Mouse (Mus musculus) liver, embryonic 14.5 days (tissue): Measurements from ENCODE around the gene 4931428F04Rik. TPM values are rescaled to one million over a fixed set of nuclear protein-coding genes. Genes with fewer than 3 reads are reported as not detected.

ENCODE experiments used
- ATAC-seq: fragments of 200-750 bp; cut with Nextera tagmentation; 2 replicates; pipeline ENCODE4 v1.8.0; 2017; ENCODE audit warnings: moderate number of reproducible peaks, mild to moderate bottlenecking, moderate library complexity; ENCODE audit not compliant: insufficient read depth
- DNase-seq, 3 experiments: peaks; one replicate each; pipeline ENCODE4 v3.0.0-alpha.2; 2012 to 2013; ENCODE audit warnings: low read depth in 3 of 3, low spot score in 3 of 3
- H3K27ac ChIP-seq: fragments of 300-500 bp; sonication (generic); 2 replicates; pipeline ENCODE4 v1.5.1; 2014; ENCODE audit warnings: moderate library complexity, mild to moderate bottlenecking, control low read depth, inconsistent platforms
- H3K27me3 ChIP-seq: fragments of 300-500 bp; sonication (generic); 2 replicates; pipeline ENCODE4 v1.6.1; 2014; ENCODE audit warnings: mild to moderate bottlenecking, low read length, moderate library complexity; ENCODE audit not compliant: control insufficient read depth, insufficient read depth
- H3K36me3 ChIP-seq: fragments of 300-500 bp; sonication (generic); replicated peaks from 2 replicates; pipeline ENCODE4 v1.6.1; 2014; ENCODE audit warnings: low read depth; ENCODE audit not compliant: control insufficient read depth, insufficient read depth
- H3K4me1 ChIP-seq, 2 experiments: fragments of 200-500 bp in 1 of 2; fragments of 300-500 bp in 1 of 2; sonication (generic) in 1 of 2; replicated peaks; 2 replicates each; pipeline ENCODE4 v1.6.1; 2012 to 2014; ENCODE audit warnings: antibody characterized with exemption in 1 of 2, inconsistent platforms in 1 of 2, low read length in 1 of 2; ENCODE audit not compliant: control insufficient read depth in 2 of 2, insufficient read depth in 2 of 2
- H3K4me2 ChIP-seq: fragments of 300-500 bp; sonication (generic); 2 replicates; pipeline ENCODE4 v1.6.1; 2014; ENCODE audit warnings: low read depth, mild to moderate bottlenecking, control low read depth, moderate library complexity
- H3K4me3 ChIP-seq, 2 experiments: fragments of 200-500 bp in 1 of 2; fragments of 300-500 bp in 1 of 2; sonication (generic) in 1 of 2; 2 replicates each; pipeline ENCODE4 v1.5.1; 2012 to 2014; ENCODE audit warnings: low read depth in 2 of 2, low read length in 2 of 2, mild to moderate bottlenecking in 2 of 2, control low read depth in 1 of 2, inconsistent platforms in 1 of 2, moderate library complexity in 1 of 2; ENCODE audit not compliant: insufficient read depth in 1 of 2
- H3K9ac ChIP-seq: fragments of 300-500 bp; sonication (generic); replicated peaks from 2 replicates; pipeline ENCODE4 v1.6.1; 2014; ENCODE audit warnings: mild to moderate bottlenecking, control low read depth, moderate library complexity
- H3K9me3 ChIP-seq: fragments of 300-500 bp; sonication (generic); 2 replicates; pipeline ENCODE4 v1.6.1; 2016; ENCODE audit warnings: low read length, mixed read lengths; ENCODE audit not compliant: control insufficient read depth
- CTCF ChIP-seq: IDR thresholded peaks from 2 replicates; pipeline ENCODE4 v1.5.1; 2016; ENCODE audit warnings: antibody characterized with exemption, low read depth, control low read depth
- EP300 ChIP-seq: IDR thresholded peaks from 2 replicates; pipeline ENCODE4 v1.6.1; 2016; ENCODE audit warnings: antibody characterized with exemption, low read depth
- WGBS: fragments of 180-500 bp; shearing (Covaris S2); extraction: QIAGEN DNeasy Blood & Tissue Kit; methylation state at CpG from one replicate; pipeline ENCODE4 v1.1.7; 2014; ENCODE audit not compliant: insufficient replicate concordance; 5-methylcytosine and 5-hydroxymethylcytosine counted together
- polyA plus RNA-seq, 2 experiments: library from polyadenylated mRNA; depleted of rRNA in 1 of 2; stranded (reverse) in 1 of 2; unstranded in 1 of 2; fragments of >200 nt; fragmentation: Nextera tagmentation in 1 of 2; extraction: Ambion mirVana in 1 of 2; gene quantifications; 2 replicates each; pipeline versions ENCODE4 v1.2.1 to v1.2.3; 2012 to 2014

4931428F04Rik gene
- polyA plus RNA-seq, 2 experiments: 0.62 to 1.3 TPM

DNA sequence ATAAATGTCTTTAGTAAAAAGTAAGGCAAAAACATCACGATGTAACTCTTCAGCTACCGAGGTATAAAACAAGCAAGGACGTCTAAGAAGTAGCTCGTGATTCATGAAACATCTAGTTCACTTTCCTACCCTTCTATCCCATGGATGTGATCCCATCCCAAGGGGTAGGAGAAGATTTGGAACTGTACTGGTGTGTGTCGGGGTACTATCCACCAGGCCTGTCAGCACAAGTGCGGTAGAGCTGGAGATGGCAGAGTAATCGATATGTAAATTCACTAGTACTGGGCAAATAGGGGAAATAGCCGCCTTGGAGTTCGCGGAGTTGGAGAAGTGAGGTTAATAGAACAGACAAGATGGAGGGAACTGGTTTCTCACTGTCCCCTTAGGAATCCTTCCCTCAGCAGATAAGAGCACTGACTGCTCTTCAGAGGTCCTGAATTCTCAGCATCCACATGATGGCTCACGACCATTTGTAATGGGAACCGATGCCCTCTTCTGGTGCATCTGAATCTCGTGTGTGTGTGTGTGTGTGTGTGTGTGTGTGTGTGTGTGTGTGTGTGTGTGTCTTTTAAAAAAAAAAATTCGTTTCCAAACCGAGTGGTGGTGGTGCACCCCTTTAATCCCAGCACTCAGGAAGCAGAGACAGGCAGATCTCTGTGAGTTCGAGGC, 26.3 kb downstream of the 4931428F04Rik start:
- Histone ChIP-seq H3K9me3 (no peaks in the 10 kb centered on the region), H3K4me1 (peaks cover 6 to 16% of the 10 kb centered on the region in 2 experiments), H3K4me2 (peak overlapping the region; percentile 98), H3K9ac (no peak overlapping the region), H3K27ac (no peak overlapping the region), H3K36me3 (no peaks in the 10 kb centered on the region), H3K4me3 (peak overlapping the region; percentile 78 to 89; a peak in 3 of 4 replicates), H3K27me3 (peaks cover 43% of the 10 kb centered on the region)
- ATAC-seq (no peak), DNase-seq (no peak)
- WGBS: 43% methylated on average over 16 of the region's 16 CpGs
- no peak for TF ChIP-seq EP300
- TF ChIP-seq CTCF: no peak

DNA sequence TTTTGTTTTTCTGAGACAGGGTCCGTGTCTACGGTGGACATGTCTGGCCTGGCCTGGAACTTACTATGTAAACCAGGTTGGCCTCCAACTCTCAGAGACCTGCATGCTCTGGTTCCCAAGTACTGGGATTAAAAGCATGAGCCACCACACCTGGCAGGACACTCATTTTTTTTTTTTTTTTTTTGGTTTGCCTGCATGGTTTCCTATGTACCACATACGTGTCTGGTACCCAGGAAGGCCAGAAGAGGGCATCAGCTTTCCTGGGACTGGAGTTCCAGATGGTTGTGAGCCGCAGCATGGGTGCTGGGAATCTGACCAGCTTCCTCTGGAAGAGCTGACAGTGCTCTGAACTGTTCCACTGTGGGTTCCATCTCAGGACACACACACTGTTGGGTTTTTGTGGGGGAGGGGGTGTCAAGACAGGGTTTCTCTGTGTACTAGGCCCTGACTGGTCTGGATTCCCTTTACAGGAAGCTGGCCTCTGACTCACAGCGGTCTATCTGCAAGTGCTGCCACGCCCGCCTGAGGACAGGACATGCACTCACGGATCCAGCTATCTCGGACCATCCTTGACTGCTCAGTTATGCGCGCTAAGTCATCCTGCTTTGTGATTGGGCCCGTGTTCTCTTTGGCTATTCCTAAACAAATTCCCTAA, 28.2 kb downstream of the 4931428F04Rik start:
- ATAC-seq (no peak), DNase-seq (no peak)
- Histone ChIP-seq H3K27ac (no peak overlapping the region), H3K27me3 (peaks cover 25% of the 10 kb centered on the region), H3K4me1 (peaks cover 6 to 16% of the 10 kb centered on the region in 2 experiments), H3K9ac (no peak overlapping the region), H3K36me3 (no peaks in the 10 kb centered on the region), H3K4me2 (no peak overlapping the region), H3K9me3 (no peaks in the 10 kb centered on the region), H3K4me3 (no peak overlapping the region)
- 66% methylated on average over 12 of the region's 12 CpGs for WGBS
- TF ChIP-seq EP300 (no peak), CTCF (0 out of 2 replicates have a peak, but pooled peaks have one; percentile 13)

DNA sequence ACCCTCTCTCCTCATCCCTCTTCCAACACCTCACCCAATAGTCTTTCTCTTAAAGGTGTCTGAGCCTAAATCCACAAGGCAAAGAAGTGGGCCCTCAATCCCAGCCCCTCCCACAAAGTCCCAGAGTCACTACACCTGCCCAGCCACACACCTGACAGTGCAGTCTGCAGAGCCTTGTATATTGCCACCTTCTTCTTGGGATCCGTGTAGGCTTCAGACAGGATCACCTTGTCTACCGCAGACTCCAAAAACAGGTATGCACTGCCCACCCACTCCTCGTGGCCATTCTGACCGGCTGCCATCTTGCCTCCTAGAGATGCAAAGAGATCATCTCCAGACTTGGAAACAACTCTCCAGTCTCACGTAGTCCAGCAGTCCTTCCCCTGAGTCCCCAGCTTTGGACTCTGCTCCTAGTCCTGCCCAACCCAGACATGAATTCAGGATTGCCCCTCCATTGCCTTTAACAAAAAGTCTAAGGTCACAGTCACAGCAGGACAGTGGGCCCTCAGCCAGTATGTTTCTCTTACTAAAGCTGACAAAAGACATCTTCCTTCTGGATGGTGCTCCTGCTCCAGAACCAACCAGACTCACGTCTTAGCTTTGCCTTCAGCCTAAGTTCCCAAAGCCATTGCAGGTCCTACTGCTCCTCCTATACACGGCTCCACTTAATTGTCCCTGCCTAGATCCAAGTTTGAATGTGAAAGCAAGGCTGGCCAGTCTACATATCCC, 29.1 kb downstream of the 4931428F04Rik start:
- H3K9me3 ChIP-seq: no peaks in the 10 kb centered on the region
- no peak overlapping the region for H3K4me3 ChIP-seq
- no peak overlapping the region for H3K9ac ChIP-seq
- DNase-seq (no peak), ATAC-seq (no peak)
- no peak for TF ChIP-seq EP300
- TF ChIP-seq CTCF: no peak
- peaks cover 10 to 20% of the 10 kb centered on the region in 2 experiments for H3K4me1 ChIP-seq
- H3K27me3 ChIP-seq: peaks cover 21% of the 10 kb centered on the region
- no peak overlapping the region for H3K27ac ChIP-seq
- H3K4me2 ChIP-seq: no peak overlapping the region; the same call in 1 of the 2 replicates
- 65% methylated on average over 7 of the region's 7 CpGs for WGBS
- no peaks in the 10 kb centered on the region for H3K36me3 ChIP-seq

DNA sequence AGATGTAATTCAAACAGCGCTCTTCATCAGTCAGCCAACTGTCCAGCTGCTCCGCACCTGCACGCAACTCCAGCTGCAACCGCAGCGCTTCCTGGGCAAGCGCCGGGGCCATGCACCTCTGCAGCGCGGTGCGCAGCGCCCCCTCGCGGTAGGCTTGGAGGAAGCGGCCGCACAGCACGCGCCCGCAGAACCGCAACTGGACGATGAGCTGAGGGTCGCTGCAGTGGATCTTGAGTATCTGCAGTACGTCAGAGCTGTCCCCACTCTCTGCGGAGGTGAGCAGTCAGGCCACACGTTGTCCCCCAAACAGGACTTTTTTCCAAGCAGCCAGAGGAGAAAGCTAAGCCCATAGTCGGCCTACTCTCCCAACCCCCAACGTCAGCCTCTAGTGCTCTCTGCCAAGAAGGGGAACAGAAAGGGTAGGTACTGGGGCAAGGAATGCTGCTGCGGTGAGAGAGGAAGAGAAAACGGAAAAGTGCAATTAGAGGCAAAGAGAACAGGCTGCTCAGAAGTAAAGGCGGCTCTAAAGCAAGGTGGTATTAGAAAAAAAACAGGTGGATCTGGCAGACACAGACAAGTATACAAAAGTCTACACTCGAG, 29.8 kb downstream of the 4931428F04Rik start:
- DNase-seq: no peak
- H3K4me3 ChIP-seq: peak overlapping the region; percentile 14 to 20; a peak in 2 of 4 replicates
- peak overlapping the region; percentile 62 for H3K4me2 ChIP-seq
- H3K36me3 ChIP-seq: no peaks in the 10 kb centered on the region
- H3K27me3 ChIP-seq: peaks cover 16% of the 10 kb centered on the region
- no peaks in the 10 kb centered on the region for H3K9me3 ChIP-seq
- no peak overlapping the region for H3K27ac ChIP-seq
- ATAC-seq: no peak
- peaks cover 13 to 21% of the 10 kb centered on the region in 2 experiments for H3K4me1 ChIP-seq
- no peak overlapping the region for H3K9ac ChIP-seq
- TF ChIP-seq EP300 (no peak), CTCF (peak; percentile 99)
- 3% methylated on average over 30 of the region's 30 CpGs for WGBS
